Mouse (Mus musculus): ENCODE measurements around the gene Gm45808. TPM values are rescaled to one million over a fixed set of nuclear protein-coding genes. Genes with fewer than 3 reads are reported as not detected.
"Not testable (repeated sequence)": the region's sequence is repeated elsewhere in the genome, so short reads cannot be mapped to it uniquely, and the experiment has no call there.

The Gm45808 gene
- total RNA-seq, 4 experiments from 2014 or later, result 1.9 to 3.2 (median 2.9) TPM; not detected in 1

GRCm38 (mm10) chr7:45475291-45475969 lies 11.2 kb downstream of the Gm45808 start:
- DNase-seq (ENCODE audit: low spot score in 2 of 2), result no peak

GRCm38 (mm10) chr7:45470869-45471268 lies 15.7 kb downstream of the Gm45808 start:
- DNase-seq (ENCODE audit: low spot score in 2 of 2), result peak in 1 of 2 experiments; percentile 71

- DNase-seq (ENCODE audit: low spot score in 2 of 2), result no peak
Measured at GRCm38 (mm10) chr7:45467090-45467670, 19.4 kb downstream of the Gm45808 start.

GRCm38 (mm10) chr7:45466283-45467089 lies 20.1 kb downstream of the Gm45808 start, which contains the start of gene Bax:
TSS of gene Bax (minus strand) at chr7:45466898.
- DNase-seq (ENCODE audit: low spot score in 2 of 2), result peak; percentile 88 to 97

- DNase-seq (ENCODE audit: low spot score in 2 of 2), result no peak
Measured at GRCm38 (mm10) chr7:45465549-45465948, 21.1 kb downstream of the Gm45808 start.

- no peak for DNase-seq (ENCODE audit: low spot score in 2 of 2)
Measured at GRCm38 (mm10) chr7:45465112-45465511, 21.5 kb downstream of the Gm45808 start.

GRCm38 (mm10) chr7:45463987-45464778 lies 22.4 kb downstream of the Gm45808 start:
- no peak for DNase-seq (ENCODE audit: low spot score in 2 of 2)

- DNase-seq (ENCODE audit: low spot score in 2 of 2), result not testable (repeated sequence)
Measured at GRCm38 (mm10) chr7:45462868-45463267, 23.7 kb downstream of the Gm45808 start.

GRCm38 (mm10) chr7:45462325-45462724 lies 24.3 kb downstream of the Gm45808 start:
- DNase-seq (ENCODE audit: low spot score in 2 of 2), result no peak

- DNase-seq (ENCODE audit: low spot score in 2 of 2), result no peak
Measured at GRCm38 (mm10) chr7:45461781-45462180, 24.8 kb downstream of the Gm45808 start.

- DNase-seq (ENCODE audit: low spot score in 2 of 2), result no peak
Measured at GRCm38 (mm10) chr7:45461326-45461725, 25.3 kb downstream of the Gm45808 start.

GRCm38 (mm10) chr7:45460860-45461314 lies 25.7 kb downstream of the Gm45808 start:
- no peak for DNase-seq (ENCODE audit: low spot score in 2 of 2)

- no peak for DNase-seq (ENCODE audit: low spot score in 2 of 2)
Measured at GRCm38 (mm10) chr7:45460377-45460776, 26.2 kb downstream of the Gm45808 start.

- DNase-seq (ENCODE audit: low spot score in 2 of 2), result peak; percentile 97 to 98
Measured at GRCm38 (mm10) chr7:45459564-45460140, 27.0 kb downstream of the Gm45808 start, which contains the start of gene Ftl1. TSS of gene Ftl1 (minus strand) at chr7:45459884.

GRCm38 (mm10) chr7:45458748-45459563 lies 27.7 kb downstream of the Gm45808 start:
- peak; percentile 51 to 59 for DNase-seq (ENCODE audit: low spot score in 2 of 2)

- no peak for DNase-seq (ENCODE audit: low spot score in 2 of 2)
Measured at GRCm38 (mm10) chr7:45457204-45458060, 29.2 kb downstream of the Gm45808 start.

- DNase-seq (ENCODE audit: low spot score in 2 of 2), result no peak
Measured at GRCm38 (mm10) chr7:45456721-45457203, 29.8 kb downstream of the Gm45808 start.

- no peak for DNase-seq (ENCODE audit: low spot score in 2 of 2)
Measured at GRCm38 (mm10) chr7:45455932-45456696, 30.5 kb downstream of the Gm45808 start.
